ENCODE assay signal across 19 mouse cellular contexts in genomic region chr15:80202111-80202775, GRCm38 (mm10). TPM values are rescaled to one million over a fixed set of nuclear protein-coding genes. Genes with fewer than 3 reads are reported as not detected.
A peak's percentile ranks its signal among the peaks of the same experiment; 100 is the strongest.
DNase-seq lines count a peak whose midpoint lies in the region; ATAC-seq lines count a peak whose summit lies in the region.
"Had no signal": no experiment of that assay in that cellular context is flagged by ENCODE, and none has a peak within 500 bp of the region (broad histone marks: within the 10 kb centered on the region; RNA-seq: fewer than 3 reads in every experiment).

No protein-coding gene starts in this region.

- peak; percentile 60 to 65 for DNase-seq in frontal cortex, adult 2 months (ENCODE audit: extremely low spot score in 1 of 2, low spot score in 1 of 2)
- DNase-seq in frontal cortex, postnatal 25 days (ENCODE audit: low spot score in 2 of 2) = no peak
- DNase-seq in layer of hippocampus, postnatal 10 days (ENCODE audit: low spot score in 2 of 2) = peak; percentile 48 to 54
- no peak for DNase-seq in B cell, adult 2 months
- DNase-seq in adrenal gland, postnatal 14 days = no peak
- DNase-seq in ovary, postnatal 36 days (ENCODE audit: low spot score) = no peak
- DNase-seq: gastrocnemius, postnatal 25 days; lung, postnatal 4 days had no signal

- H3K9me3 ChIP-seq in neural tube, embryonic 13.5 days = no peaks in the 10 kb centered on the region
- H3K9me3 ChIP-seq in neural tube, embryonic 15.5 days (replicated peaks) = no peaks in the 10 kb centered on the region
- H3K9me3 ChIP-seq: G1E; heart, embryonic 15.5 days; liver, embryonic 12.5 days had no signal

- no peaks in the 10 kb centered on the region for H3K36me3 ChIP-seq in neural tube, embryonic 13.5 days
- peaks cover 5% of the 10 kb centered on the region; the same call in 1 of the 2 replicates for H3K36me3 ChIP-seq in neural tube, embryonic 15.5 days
- H3K36me3 ChIP-seq: G1E; heart, embryonic 15.5 days; liver, embryonic 12.5 days had no signal

- no peak overlapping the region for H3K9ac ChIP-seq in neural tube, embryonic 13.5 days
- H3K9ac ChIP-seq in neural tube, embryonic 15.5 days (replicated peaks) = no peak overlapping the region
- H3K9ac ChIP-seq: heart, embryonic 15.5 days; hindbrain, embryonic 14.5 days; liver, embryonic 12.5 days had no signal

- H3K4me3 ChIP-seq in neural tube, embryonic 13.5 days = no peak overlapping the region
- H3K4me3 ChIP-seq in neural tube, embryonic 15.5 days (replicated peaks) = no peak overlapping the region
- H3K4me3 ChIP-seq: erythroblast, embryonic 14.5 days; heart, embryonic 15.5 days; liver, embryonic 12.5 days had no signal

- peaks cover 12% of the 10 kb centered on the region; the same call in 1 of the 2 replicates for H3K4me1 ChIP-seq in neural tube, embryonic 13.5 days (replicated peaks)
- no peaks in the 10 kb centered on the region for H3K4me1 ChIP-seq in neural tube, embryonic 15.5 days
- H3K4me1 ChIP-seq: heart, embryonic 15.5 days; liver, embryonic 12.5 days had no signal

- ATAC-seq in neural tube, embryonic 13.5 days (ENCODE audit: low read depth) = no peak
- no peak for ATAC-seq in neural tube, embryonic 15.5 days (ENCODE audit: low FRiP score)
- ATAC-seq: liver, embryonic 12.5 days had no signal

- 78% methylated on average over 6 of the region's 6 CpGs for WGBS in neural tube, embryonic 13.5 days
- 77% methylated on average over 6 of the region's 6 CpGs for WGBS in neural tube, embryonic 15.5 days

- no peaks in the 10 kb centered on the region for H3K27me3 ChIP-seq in neural tube, embryonic 13.5 days
- H3K27me3 ChIP-seq in neural tube, embryonic 15.5 days (replicated peaks) = no peaks in the 10 kb centered on the region
- H3K27me3 ChIP-seq: heart, embryonic 15.5 days had no signal

- H3K27ac ChIP-seq in neural tube, embryonic 13.5 days (replicated peaks) = 0 out of 2 replicates have a peak overlapping the region, but pooled peaks have one; percentile 3
- H3K27ac ChIP-seq in neural tube, embryonic 15.5 days (replicated peaks) = no peak overlapping the region
- H3K27ac ChIP-seq: heart, embryonic 15.5 days; hindbrain, embryonic 14.5 days; liver, embryonic 12.5 days had no signal

- no peak overlapping the region for H3K4me2 ChIP-seq in neural tube, embryonic 13.5 days
- no peak overlapping the region for H3K4me2 ChIP-seq in neural tube, embryonic 15.5 days
- H3K4me2 ChIP-seq: heart, embryonic 15.5 days; hindbrain, embryonic 14.5 days; liver, embryonic 12.5 days had no signal

RNA-seq across cellular contexts. Expression of gene Mgat3, which starts 28.7 kb away (rescaled TPM):
- 79.3 and 84.5 TPM in 2 replicates for polyA plus RNA-seq in frontal cortex, adult 2 months (2012; rRNA removed)
- 13.3 and 14.6 TPM in 2 replicates for polyA plus RNA-seq in neural tube, embryonic 13.5 days (2015; fragmentation: Nextera tagmentation; extraction: Ambion mirVana)
- 15.8 and 17.5 TPM in 2 replicates for polyA plus RNA-seq in neural tube, embryonic 15.5 days (2015; fragmentation: Nextera tagmentation; extraction: Ambion mirVana)
- total RNA-seq in layer of hippocampus, postnatal 10 days (2021) = 10 to 100 TPM; 85.8 to 89.8 TPM
- 6.6 and 7.6 TPM in 2 replicates for total RNA-seq in adrenal gland, postnatal 14 days (2021)
- total RNA-seq: G1E had no signal
- polyA plus RNA-seq: erythroblast, embryonic 14.5 days; G1E had no signal

RNA-seq across cellular contexts. Expression of gene Mief1, which starts 31.6 kb away (rescaled TPM):
- 14.9 and 15.6 TPM in 2 replicates for polyA plus RNA-seq in frontal cortex, adult 2 months (2012; rRNA removed)
- polyA plus RNA-seq in neural tube, embryonic 13.5 days (2015; fragmentation: Nextera tagmentation; extraction: Ambion mirVana) = 37.8 and 39.1 TPM in 2 replicates
- 33.3 and 34.5 TPM in 2 replicates for polyA plus RNA-seq in neural tube, embryonic 15.5 days (2015; fragmentation: Nextera tagmentation; extraction: Ambion mirVana)
- total RNA-seq in layer of hippocampus, postnatal 10 days (2021) = 10 to 100 TPM; 32.3 to 34.3 TPM
- 42.3 and 48.6 TPM in 2 replicates for total RNA-seq in adrenal gland, postnatal 14 days (2021)

RNA-seq across cellular contexts. Expression of gene AC140267.1, which starts 33.4 kb away (rescaled TPM):
- polyA plus RNA-seq in frontal cortex, adult 2 months (2012; rRNA removed) = not detected in 2 replicates
- polyA plus RNA-seq in neural tube, embryonic 13.5 days (2015; fragmentation: Nextera tagmentation; extraction: Ambion mirVana) = 3.7 TPM in 1 of 2 replicates, not detected in the other
- polyA plus RNA-seq in neural tube, embryonic 15.5 days (2015; fragmentation: Nextera tagmentation; extraction: Ambion mirVana) = 1.7 TPM in 1 of 2 replicates, not detected in the other
- total RNA-seq in layer of hippocampus, postnatal 10 days (2021) = 10 to 100 TPM; 21.1 to 23.0 TPM
- 7.2 and 15.4 TPM in 2 replicates for total RNA-seq in adrenal gland, postnatal 14 days (2021)
- total RNA-seq: midbrain, postnatal 0 days; neutrophil, adult 5-6 weeks had no signal
- polyA plus RNA-seq: erythroblast, embryonic 14.5 days; G1E; heart, embryonic 15.5 days; hindbrain, embryonic 14.5 days; large intestine, adult 2 months; liver, embryonic 12.5 days; spleen, adult 2 months had no signal

RNA-seq across cellular contexts. Expression of gene Atf4, which starts 52.7 kb away (rescaled TPM):
- 206 and 220 TPM in 2 replicates for polyA plus RNA-seq in frontal cortex, adult 2 months (2012; rRNA removed)
- 114 TPM in 2 replicates for polyA plus RNA-seq in neural tube, embryonic 13.5 days (2015; fragmentation: Nextera tagmentation; extraction: Ambion mirVana)
- polyA plus RNA-seq in neural tube, embryonic 15.5 days (2015; fragmentation: Nextera tagmentation; extraction: Ambion mirVana) = 106 and 113 TPM in 2 replicates
- total RNA-seq in layer of hippocampus, postnatal 10 days (2021) = 100 to 1,000 TPM; 102 to 108 TPM
- total RNA-seq in adrenal gland, postnatal 14 days (2021) = 195 TPM in 2 replicates

Comparison
In these comparisons a context has a peak if more than half of its experiments do, and no peak if none do; other contexts are left out.
1. DNase-seq: peak in frontal cortex, adult 2 months (2 of 2) and layer of hippocampus, postnatal 10 days (2 of 2); none in frontal cortex, postnatal 25 days (0 of 2), B cell, adult 2 months (0 of 2), adrenal gland, postnatal 14 days (single experiment) and ovary, postnatal 36 days (single experiment).